Mouse (Mus musculus) lung, postnatal 0 days (tissue): Measurements from ENCODE around the gene Tmem132a. TPM values are rescaled to one million over a fixed set of nuclear protein-coding genes. Genes with fewer than 3 reads are reported as not detected.

ENCODE experiments used
- ATAC-seq: fragments of 200-750 bp; cut with Nextera tagmentation; 2 replicates; pipeline ENCODE4 v1.8.0; 2017; ENCODE audit warnings: moderate library complexity
- DNase-seq: peaks from one replicate; pipeline ENCODE4 v3.0.0-alpha.2; 2016; ENCODE audit warnings: low spot score
- H3K27ac ChIP-seq: fragments of 300-500 bp; sonication (generic); 2 replicates; pipeline ENCODE4 v1.5.1; 2014; ENCODE audit warnings: antibody characterized with exemption, mild to moderate bottlenecking, low read length, mixed read lengths
- H3K27me3 ChIP-seq: fragments of 300-500 bp; sonication (generic); replicated peaks from 2 replicates; pipeline ENCODE4 v1.6.1; 2014; ENCODE audit warnings: low read length, mixed read lengths; ENCODE audit not compliant: insufficient read depth
- H3K36me3 ChIP-seq: fragments of 300-500 bp; sonication (generic); 2 replicates; pipeline ENCODE4 v1.6.1; 2014; ENCODE audit warnings: low read length, mixed read lengths; ENCODE audit not compliant: insufficient read depth
- H3K4me1 ChIP-seq: fragments of 300-500 bp; sonication (generic); 2 replicates; pipeline ENCODE4 v1.6.1; 2014; ENCODE audit warnings: antibody characterized with exemption, low read depth, low read length, mixed read lengths; ENCODE audit not compliant: insufficient read depth
- H3K4me2 ChIP-seq: fragments of 300-500 bp; sonication (generic); replicated peaks from 2 replicates; pipeline ENCODE4 v1.6.1; 2014; ENCODE audit warnings: low read depth, mild to moderate bottlenecking, low read length, moderate library complexity, mixed read lengths
- H3K4me3 ChIP-seq: fragments of 300-500 bp; sonication (generic); 2 replicates; pipeline ENCODE4 v1.5.1; 2014; ENCODE audit warnings: low read depth, low read length
- H3K9ac ChIP-seq: fragments of 300-500 bp; sonication (generic); replicated peaks from 2 replicates; pipeline ENCODE4 v1.6.1; 2014; ENCODE audit warnings: low read depth, mild to moderate bottlenecking
- H3K9me3 ChIP-seq: fragments of 300-500 bp; sonication (generic); 2 replicates; pipeline ENCODE4 v1.6.1; 2016; ENCODE audit warnings: low read length, mixed read lengths
- CTCF ChIP-seq: IDR thresholded peaks from 2 replicates; pipeline ENCODE4 v1.5.1; 2016; ENCODE audit warnings: antibody characterized with exemption, mild to moderate bottlenecking
- EP300 ChIP-seq: IDR thresholded peaks from 2 replicates; pipeline ENCODE4 v1.6.1; 2016; ENCODE audit warnings: antibody characterized with exemption, mild to moderate bottlenecking, control low read depth
- WGBS: fragments of 180-500 bp; shearing (Covaris S2); extraction: QIAGEN DNeasy Blood & Tissue Kit; methylation state at CpG from one replicate; pipeline ENCODE4 v1.1.7; 2014; 5-methylcytosine and 5-hydroxymethylcytosine counted together
- polyA plus RNA-seq: library from polyadenylated mRNA; unstranded; fragments of >200 nt; fragmentation: Nextera tagmentation; extraction: Ambion mirVana; gene quantifications from 2 replicates; pipeline ENCODE4 v1.2.1, GENCODE M21; 2015

The Tmem132a gene
- polyA plus RNA-seq, 1 experiment from 2014 or later = 15.1 TPM

GRCm38 (mm10) chr19:10829436-10830175 lies 40.1 kb downstream of the Tmem132a start, which contains the start of gene Cd6:
TSS of gene Cd6 (minus strand) at chr19:10830058.
- DNase-seq (no peak), ATAC-seq (no peak)
- Histone ChIP-seq H3K27ac (no peak within 1 kb of the TSS), H3K4me3 (no peak within 1 kb of the TSS), H3K36me3 (no peaks in the 10 kb centered on the region), H3K4me1 (no peaks in the 10 kb centered on the region), H3K27me3 (no peaks in the 10 kb centered on the region), H3K4me2 (no peak within 1 kb of the TSS), H3K9me3 (no peaks in the 10 kb centered on the region), H3K9ac (no peak within 1 kb of the TSS)
- 78% methylated on average over 16 of the region's 16 CpGs for whole genome bisulfite sequencing
- no peak for TF ChIP-seq CTCF
- TF ChIP-seq EP300 = no peak

DNA sequence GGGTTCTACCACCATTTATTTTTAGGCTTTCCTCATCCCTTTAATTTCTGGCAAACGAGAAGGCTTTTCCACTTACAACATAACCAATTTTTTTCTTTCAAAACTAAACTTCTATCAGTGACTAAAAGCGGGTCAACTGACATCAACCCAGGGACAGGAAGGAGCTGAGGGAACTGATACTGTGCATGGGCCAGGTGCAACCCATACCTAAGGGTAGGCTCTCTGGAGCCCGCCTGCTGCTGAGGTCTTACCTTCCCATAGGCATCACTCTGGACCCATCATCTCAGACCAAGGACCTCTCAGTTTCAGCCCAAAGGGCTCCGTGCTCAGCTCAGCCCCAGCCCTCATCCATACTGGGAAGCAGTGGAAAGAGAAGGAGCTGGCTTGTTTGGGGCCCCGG lies 41.4 kb downstream of the Tmem132a start:
- DNase-seq = no peak
- WGBS = 87% methylated on average over 5 of the region's 5 CpGs
- no peak for TF ChIP-seq CTCF
- no peak for TF ChIP-seq EP300

GRCm38 (mm10) chr19:10824061-10824460 lies 45.7 kb downstream of the Tmem132a start:
- WGBS = 62% methylated on average over 7 of the region's 7 CpGs
- DNase-seq (no peak), ATAC-seq (no peak)
- no peak overlapping the region for H3K27ac ChIP-seq
- H3K4me3 ChIP-seq = no peak overlapping the region
- H3K27me3 ChIP-seq = no peaks in the 10 kb centered on the region
- no peaks in the 10 kb centered on the region for H3K4me1 ChIP-seq
- H3K9me3 ChIP-seq = no peaks in the 10 kb centered on the region
- H3K4me2 ChIP-seq = no peak overlapping the region
- H3K9ac ChIP-seq = no peak overlapping the region
- no peaks in the 10 kb centered on the region for H3K36me3 ChIP-seq
- TF ChIP-seq EP300 (no peak), CTCF (no peak)

More for the DNA sequence above, 41.4 kb downstream of the Tmem132a start:
- Histone ChIP-seq H3K27me3 (no peaks in the 10 kb centered on the region), H3K9me3 (no peaks in the 10 kb centered on the region), H3K4me1 (no peaks in the 10 kb centered on the region), H3K4me3 (no peak overlapping the region), H3K4me2 (no peak overlapping the region), H3K9ac (no peak overlapping the region), H3K36me3 (no peaks in the 10 kb centered on the region), H3K27ac (no peak overlapping the region)
- no peak for ATAC-seq

DNA sequence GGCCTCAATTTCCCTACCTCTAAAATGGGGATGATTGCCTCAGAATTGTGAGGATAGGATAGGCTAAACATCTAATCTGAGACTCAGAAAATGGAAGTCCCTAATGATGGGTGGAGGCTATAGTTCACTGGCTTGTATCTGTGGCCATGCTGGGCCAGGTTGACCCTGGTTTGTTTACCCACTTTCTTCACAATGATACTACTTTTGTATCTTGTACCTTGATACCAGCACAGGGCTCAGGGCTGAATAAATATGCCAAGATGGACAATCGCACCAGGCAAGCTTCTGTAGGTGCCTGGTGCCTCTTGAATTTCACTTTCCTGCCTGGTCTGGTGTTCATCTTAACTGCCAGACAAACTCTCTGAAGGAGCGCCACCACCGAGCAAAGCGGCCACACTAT lies 47.2 kb downstream of the Tmem132a start:
- Histone ChIP-seq H3K9ac (no peak overlapping the region), H3K4me3 (no peak overlapping the region), H3K27ac (no peak overlapping the region), H3K4me1 (peaks cover 5% of the 10 kb centered on the region; the same call in 1 of the 2 replicates), H3K9me3 (no peaks in the 10 kb centered on the region), H3K36me3 (no peaks in the 10 kb centered on the region), H3K4me2 (no peak overlapping the region), H3K27me3 (no peaks in the 10 kb centered on the region)
- no peak for ATAC-seq
- TF ChIP-seq CTCF (no peak), EP300 (no peak)
- 97% methylated on average over 4 of the region's 4 CpGs for WGBS
- no peak for DNase-seq

DNA sequence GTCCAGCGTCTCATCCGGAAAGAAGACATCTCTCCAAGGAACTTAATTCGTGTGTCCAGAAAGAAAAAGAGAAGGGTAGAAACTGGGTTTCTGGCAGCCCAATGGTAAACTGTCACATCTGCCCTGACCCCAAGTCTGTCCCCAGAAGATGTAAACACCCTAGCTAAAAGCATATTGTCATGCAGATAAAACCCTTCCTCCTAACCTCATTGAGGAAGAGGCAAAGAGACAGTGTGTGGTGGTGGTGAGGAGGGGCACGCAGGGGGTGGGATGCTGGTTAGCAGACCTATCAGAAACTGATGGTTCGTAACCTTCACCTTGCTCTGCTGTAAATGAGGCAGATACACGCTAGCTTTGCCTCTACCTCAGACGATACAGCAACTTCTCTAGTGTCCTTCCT lies 48.4 kb downstream of the Tmem132a start:
- Histone ChIP-seq H3K4me3 (no peak overlapping the region), H3K4me1 (peaks cover 5% of the 10 kb centered on the region; the same call in 1 of the 2 replicates), H3K27me3 (no peaks in the 10 kb centered on the region), H3K36me3 (no peaks in the 10 kb centered on the region), H3K9ac (no peak overlapping the region), H3K27ac (no peak overlapping the region), H3K4me2 (no peak overlapping the region), H3K9me3 (no peaks in the 10 kb centered on the region)
- TF ChIP-seq EP300 (no peak), CTCF (no peak)
- ATAC-seq (no peak), DNase-seq (no peak)
- WGBS = 71% methylated on average over 7 of the region's 7 CpGs

DNA sequence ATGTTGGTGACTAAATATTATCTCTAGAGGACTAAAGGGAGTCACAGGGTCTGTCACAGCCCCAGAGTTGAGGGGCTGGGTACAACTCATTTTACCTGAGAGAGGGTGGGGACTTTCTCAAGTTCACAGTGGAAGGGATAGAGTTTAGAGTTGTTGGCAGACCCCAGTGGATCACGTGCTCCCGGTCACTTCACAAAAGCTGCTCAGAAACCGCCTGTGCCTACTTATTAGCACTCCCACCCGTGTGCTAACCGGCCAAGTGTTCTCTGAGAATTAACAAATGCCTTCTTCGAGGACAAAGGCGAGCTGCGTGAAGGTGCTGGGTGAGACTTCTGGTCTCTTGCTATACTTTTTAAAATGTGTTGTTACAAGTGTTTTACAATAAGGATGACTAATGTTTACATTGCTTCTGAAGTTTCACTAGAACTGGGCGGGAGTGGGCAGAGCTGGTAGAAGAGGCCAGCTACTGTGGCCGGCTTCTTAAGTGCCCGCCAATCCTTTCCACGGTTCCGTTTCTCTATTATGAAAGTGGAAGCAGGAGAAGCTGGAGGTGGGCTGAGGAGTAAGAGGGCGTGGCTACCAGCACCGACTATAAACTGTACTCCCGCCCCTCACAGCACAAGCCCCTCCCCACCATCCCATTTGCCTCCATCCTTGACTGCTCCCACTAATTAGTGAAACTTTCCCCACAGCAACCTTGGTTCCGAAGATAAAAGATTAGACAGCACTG lies 51.4 kb downstream of the Tmem132a start:
- Histone ChIP-seq H3K4me1 (peaks cover 5% of the 10 kb centered on the region; the same call in 1 of the 2 replicates), H3K27me3 (no peaks in the 10 kb centered on the region), H3K36me3 (no peaks in the 10 kb centered on the region), H3K4me3 (peak overlapping the region; percentile 23), H3K9ac (no peak overlapping the region), H3K4me2 (peak overlapping the region; percentile 42), H3K9me3 (no peaks in the 10 kb centered on the region), H3K27ac (peak overlapping the region; percentile 27; the same call in 1 of the 2 replicates)
- WGBS = 15% methylated on average over 17 of the region's 17 CpGs
- TF ChIP-seq CTCF (no peak), EP300 (no peak)
- ATAC-seq = peak; percentile 95
- DNase-seq = peak; percentile 93
